Mouse (Mus musculus): Measurements from ENCODE around the gene Uvrag.

DNA sequence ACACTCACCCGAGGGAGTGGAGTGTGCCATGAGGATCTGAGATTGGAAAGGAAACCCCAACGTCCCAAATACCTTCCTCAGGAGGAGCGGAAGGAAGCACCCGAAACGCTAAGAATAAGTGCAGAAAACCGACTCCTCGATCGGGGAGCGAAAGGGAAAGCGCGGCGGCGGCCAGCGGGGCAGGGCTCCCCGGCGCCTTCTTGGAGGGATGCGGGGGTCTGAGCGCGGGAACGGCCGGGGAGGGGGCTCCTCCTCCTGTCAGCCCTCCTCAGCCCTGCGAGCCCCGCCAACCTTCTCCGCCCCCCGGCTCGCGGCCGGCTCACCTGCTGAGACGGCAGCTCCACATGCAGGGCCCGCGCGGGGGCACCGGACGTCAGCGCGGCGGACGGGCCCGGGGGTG lies 430 bp downstream of the Uvrag start:
- TF ChIP-seq POLR2A (IDR thresholded peaks at IDR 0.05; ENCODE audit: low read depth, low read length), result no peak
- no peak for TF ChIP-seq CTCF (IDR thresholded peaks at IDR 0.05; ENCODE audit: borderline replicate concordance, insufficient read depth, low read length)
